Mouse (Mus musculus) limb, embryonic 14.5 days (tissue): ENCODE data around the gene Rgs9bp. TPM values are rescaled to one million over a fixed set of nuclear protein-coding genes. Genes with fewer than 3 reads are reported as not detected.
"Not testable (repeated sequence)": the region's sequence is repeated elsewhere in the genome, so short reads cannot be mapped to it uniquely, and the experiment has no call there.

Source experiments
- ATAC-seq: fragments of 200-750 bp; cut with Nextera tagmentation; 2 replicates; pipeline ENCODE4 v1.8.0; 2017; ENCODE audit warnings: low read depth, moderate number of reproducible peaks, moderate TSS enrichment; ENCODE audit not compliant: low FRiP score
- DNase-seq: peaks from one replicate; pipeline ENCODE4 v3.0.0-alpha.2; 2015; ENCODE audit warnings: low spot score
- H3K27ac ChIP-seq: fragments of 300-500 bp; sonication (generic); replicated peaks from 2 replicates; pipeline ENCODE4 v1.5.1; 2014; ENCODE audit warnings: low read depth, mild to moderate bottlenecking, low read length, moderate library complexity, mixed read lengths
- H3K27me3 ChIP-seq: fragments of 300-500 bp; sonication (generic); 2 replicates; pipeline ENCODE4 v1.6.1; 2014; ENCODE audit warnings: low read length, mixed read lengths; ENCODE audit not compliant: control insufficient read depth, insufficient read depth
- H3K36me3 ChIP-seq: fragments of 300-500 bp; sonication (generic); 2 replicates; pipeline ENCODE4 v1.6.1; 2014; ENCODE audit warnings: mild to moderate bottlenecking, low read length, moderate library complexity, mixed read lengths; ENCODE audit not compliant: control insufficient read depth, insufficient read depth
- H3K4me1 ChIP-seq: fragments of 300-500 bp; sonication (generic); 2 replicates; pipeline ENCODE4 v1.6.1; 2014; ENCODE audit warnings: antibody characterized with exemption, low read length, mixed read lengths; ENCODE audit not compliant: control insufficient read depth, insufficient read depth
- H3K4me2 ChIP-seq: fragments of 300-500 bp; sonication (generic); replicated peaks from 2 replicates; pipeline ENCODE4 v1.6.1; 2014; ENCODE audit warnings: low read depth, mild to moderate bottlenecking, low read length, moderate library complexity; ENCODE audit not compliant: severe bottlenecking
- H3K4me3 ChIP-seq: fragments of 300-500 bp; sonication (generic); replicated peaks from 2 replicates; pipeline ENCODE4 v1.5.1; 2014; ENCODE audit warnings: low read length
- H3K9ac ChIP-seq: fragments of 300-500 bp; sonication (generic); 2 replicates; pipeline ENCODE4 v1.6.1; 2014; ENCODE audit warnings: mild to moderate bottlenecking, low read depth, low read length, moderate library complexity; ENCODE audit not compliant: severe bottlenecking
- H3K9me3 ChIP-seq: fragments of 300-500 bp; sonication (generic); 2 replicates; pipeline ENCODE4 v1.6.1; 2016; ENCODE audit warnings: low read length; ENCODE audit not compliant: control insufficient read depth
- POLR2A ChIP-seq: fragments of 200-500 bp; IDR thresholded peaks from 2 replicates; pipeline ENCODE4 v1.8.0; 2012; ENCODE audit warnings: inconsistent platforms, mild to moderate bottlenecking, moderate library complexity, borderline replicate concordance; ENCODE audit not compliant: insufficient read depth, insufficient read length; ENCODE audit errors: extremely low read depth
- WGBS: fragments of 180-500 bp; shearing (Covaris S2); extraction: QIAGEN DNeasy Blood & Tissue Kit; methylation state at CpG from one replicate; pipeline ENCODE4 v1.1.7; 2014; 5-methylcytosine and 5-hydroxymethylcytosine counted together
- polyA plus RNA-seq, 2 experiments: library from polyadenylated mRNA; depleted of rRNA in 1 of 2; stranded (reverse) in 1 of 2; unstranded in 1 of 2; fragments of >200 nt; fragmentation: Nextera tagmentation in 1 of 2; extraction: Ambion mirVana in 1 of 2; gene quantifications; 2 replicates each; pipeline versions ENCODE4 v1.2.1 to v1.2.3; 2012 to 2014

The Rgs9bp gene
- polyA plus RNA-seq, 2 experiments, result 0.99 to 1.5 TPM

DNA sequence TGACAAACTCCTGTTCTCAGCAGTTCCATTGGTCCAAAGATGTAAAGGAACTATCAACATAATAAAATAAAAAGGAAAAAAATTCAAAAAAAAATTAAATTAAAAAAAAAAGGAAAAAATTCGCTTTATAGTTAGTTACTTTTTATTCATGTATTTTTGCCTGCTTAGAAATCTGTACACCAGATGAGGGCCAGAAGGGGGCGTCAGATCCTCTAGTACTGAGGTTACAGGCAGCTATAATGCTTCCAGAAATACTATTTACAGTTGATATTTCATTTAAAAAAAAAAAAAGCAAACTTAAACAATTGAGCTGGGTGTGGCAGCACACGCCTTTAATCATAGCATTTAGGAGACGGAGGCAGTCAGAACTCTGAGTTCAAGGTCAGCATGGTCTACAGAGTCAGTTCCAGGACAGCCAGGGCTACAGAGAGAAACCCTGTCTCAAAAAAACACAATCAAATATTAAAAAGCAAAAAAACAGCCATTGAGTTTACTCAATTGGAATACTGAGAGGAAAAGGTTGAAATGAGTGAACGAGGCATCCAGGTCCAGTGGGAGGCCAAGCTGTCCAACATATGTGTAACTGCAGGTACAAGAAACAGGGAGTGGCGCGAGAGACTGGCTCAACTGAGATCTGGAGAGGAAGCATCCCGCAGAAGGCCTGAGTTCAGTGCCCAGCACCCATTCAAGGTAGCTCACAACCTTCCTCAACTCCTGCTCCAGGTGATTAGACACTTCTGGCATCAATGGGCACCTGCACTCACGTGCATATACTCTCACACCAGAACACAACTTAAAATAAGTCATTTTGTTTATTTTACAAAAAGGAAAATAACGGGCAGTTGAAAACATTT is 31.4 kb downstream of the Rgs9bp start:
- no peak for ATAC-seq
- peak; percentile 25 for DNase-seq
- H3K4me3 ChIP-seq, result peak overlapping the region; percentile 80
- no peaks in the 10 kb centered on the region for H3K27me3 ChIP-seq
- H3K4me2 ChIP-seq, result peak overlapping the region; percentile 97
- H3K9ac ChIP-seq, result no peak overlapping the region
- no peak overlapping the region for H3K27ac ChIP-seq
- TF ChIP-seq POLR2A, result no peak
- H3K36me3 ChIP-seq, result peaks cover 8% of the 10 kb centered on the region; the same call in 1 of the 2 replicates
- H3K9me3 ChIP-seq, result no peaks in the 10 kb centered on the region
- peaks cover 7% of the 10 kb centered on the region; the same call in 1 of the 2 replicates for H3K4me1 ChIP-seq
- 64% methylated on average over 10 of the region's 10 CpGs for WGBS

DNA sequence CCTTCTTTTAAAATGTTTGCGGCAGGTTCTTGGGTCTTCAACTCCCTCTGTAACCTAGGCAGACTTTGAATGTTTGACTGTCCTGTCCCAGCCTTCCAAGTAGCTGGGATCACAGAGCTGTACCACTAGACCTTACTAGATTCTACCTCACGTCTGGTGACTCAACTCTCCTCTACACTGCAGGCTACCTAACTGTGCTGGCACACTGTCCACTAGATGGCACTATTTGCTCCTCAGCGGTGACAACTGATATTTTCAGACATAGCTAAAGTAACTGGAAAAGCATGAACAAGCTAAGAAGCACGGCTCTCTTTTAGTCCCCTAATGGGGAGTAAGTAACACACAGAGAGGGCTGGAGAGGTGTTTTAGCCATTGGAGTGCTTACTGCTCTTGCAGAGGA is 39.5 kb downstream of the Rgs9bp start:
- no peak for TF ChIP-seq POLR2A
- Histone ChIP-seq H3K36me3 (peaks cover 9% of the 10 kb centered on the region), H3K9me3 (no peaks in the 10 kb centered on the region), H3K4me1 (no peaks in the 10 kb centered on the region), H3K27me3 (no peaks in the 10 kb centered on the region), H3K4me2 (no peak overlapping the region), H3K9ac (no peak overlapping the region), H3K4me3 (no peak overlapping the region), H3K27ac (no peak overlapping the region)
- WGBS, result 34% methylated on average over 4 of the region's 4 CpGs
- DNase-seq, result peak; percentile 72
- peak; percentile 71; the same call in 1 of the 2 replicates for ATAC-seq

DNA sequence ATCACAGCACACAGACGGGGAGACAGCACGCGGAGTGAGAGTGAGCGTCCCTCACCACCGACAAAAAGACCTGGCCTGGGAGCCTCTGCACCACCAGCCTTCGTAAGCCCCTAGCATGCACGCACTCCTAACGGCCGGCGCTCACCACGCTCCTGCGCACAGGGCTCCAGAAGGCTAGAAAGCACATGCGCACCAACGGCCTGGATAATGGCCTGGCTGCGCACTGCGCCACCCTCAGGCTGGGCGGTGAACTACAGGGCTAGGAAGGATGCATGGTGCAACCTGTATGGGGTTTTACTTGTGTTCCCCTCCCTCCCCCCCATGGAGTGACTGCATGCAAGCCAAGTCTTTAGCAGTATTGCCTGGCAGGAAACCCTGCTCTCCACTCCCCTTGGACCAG is 47.8 kb downstream of the Rgs9bp start, which contains the start of gene Tdrd12:
Gene Tdrd12 (minus strand): TSS at position 184 of the 400 bp plus-strand sequence.
- ATAC-seq, result no peak
- Histone ChIP-seq H3K9ac (no peak within 1 kb of the TSS), H3K4me2 (no peak within 1 kb of the TSS), H3K9me3 (no peaks in the 10 kb centered on the region), H3K36me3 (no peaks in the 10 kb centered on the region), H3K27ac (no peak within 1 kb of the TSS), H3K27me3 (no peaks in the 10 kb centered on the region), H3K4me3 (no peak within 1 kb of the TSS), H3K4me1 (no peaks in the 10 kb centered on the region)
- no peak for TF ChIP-seq POLR2A
- no peak for DNase-seq
- 94% methylated on average over 16 of the region's 17 CpGs for WGBS

DNA sequence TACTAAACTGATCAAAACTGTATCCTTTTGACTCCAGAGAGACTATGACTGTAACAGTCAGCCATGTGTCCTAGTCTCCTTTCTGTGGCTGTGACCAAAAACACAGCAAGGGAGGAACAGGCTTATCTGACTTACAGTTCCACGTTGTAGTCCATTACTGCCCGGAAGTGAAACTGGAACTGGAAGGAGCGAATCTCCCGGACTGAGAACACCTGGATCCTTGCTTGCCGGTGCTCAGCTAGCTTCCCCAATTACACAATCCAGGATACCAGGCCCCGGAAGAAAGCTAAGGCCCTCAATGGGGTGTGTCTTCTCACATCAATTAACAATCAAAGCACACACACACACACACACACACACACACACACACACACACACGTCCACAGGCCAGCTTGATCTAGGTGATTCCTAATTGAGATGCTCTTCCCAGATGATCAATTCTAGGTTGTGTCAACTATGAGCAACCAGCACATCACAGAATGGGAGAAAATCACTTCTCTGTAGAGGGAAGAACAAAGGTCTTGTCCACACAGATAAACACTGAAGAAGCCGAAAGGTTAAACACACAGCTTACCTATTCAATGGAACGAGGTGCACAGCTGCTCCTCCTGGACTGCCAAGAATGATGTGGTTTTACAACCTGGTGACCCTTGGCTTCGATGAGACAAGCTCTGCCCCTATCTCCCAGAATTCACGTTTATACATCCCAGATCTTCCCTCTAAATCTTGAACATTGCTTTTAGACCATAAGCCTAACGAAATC is 49.5 kb downstream of the Rgs9bp start:
- H3K4me2 ChIP-seq, result no peak overlapping the region
- H3K27ac ChIP-seq, result no peak overlapping the region
- DNase-seq (no peak), ATAC-seq (no peak)
- H3K4me3 ChIP-seq, result no peak overlapping the region
- TF ChIP-seq POLR2A, result no peak
- WGBS, result 75% methylated on average over 12 of the region's 12 CpGs
- H3K36me3 ChIP-seq, result no peaks in the 10 kb centered on the region
- no peaks in the 10 kb centered on the region for H3K9me3 ChIP-seq
- H3K4me1 ChIP-seq, result no peaks in the 10 kb centered on the region
- H3K27me3 ChIP-seq, result no peaks in the 10 kb centered on the region
- no peak overlapping the region for H3K9ac ChIP-seq

DNA sequence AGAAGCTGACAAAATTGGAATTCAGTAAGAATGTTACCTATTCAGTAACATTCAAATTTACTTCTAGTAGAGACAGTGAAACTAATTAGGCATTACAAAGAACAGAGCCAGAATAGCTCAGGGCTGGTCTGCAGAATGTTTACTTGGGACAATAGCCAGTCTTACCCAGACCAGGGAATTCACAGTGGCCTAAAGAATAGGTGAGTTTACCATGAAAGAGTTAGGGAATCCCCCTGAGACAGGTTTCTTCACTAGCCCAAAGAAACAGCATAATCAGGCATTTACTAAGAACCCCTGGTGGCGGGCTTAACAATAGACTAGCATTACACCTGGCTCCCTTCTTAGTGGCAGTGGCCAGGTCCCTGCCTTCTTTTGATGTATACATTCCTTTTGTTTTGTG is 54.8 kb downstream of the Rgs9bp start:
- WGBS, result 67% methylated on average over 1 of the region's 1 CpGs
- H3K4me3 ChIP-seq, H3K9me3 ChIP-seq, H3K4me2 ChIP-seq, H3K36me3 ChIP-seq, H3K9ac ChIP-seq, H3K27ac ChIP-seq, H3K27me3 ChIP-seq, ATAC-seq, DNase-seq, H3K4me1 ChIP-seq: not testable (repeated sequence)
